Mouse (Mus musculus): ENCODE results near the gene Elk3.

Gene Elk3

GRCm38 (mm10) chr10:93331543-93331942 lies 20.6 kb upstream of the Elk3 start:
- no peak for DNase-seq (ENCODE audit: low read depth)

- DNase-seq (ENCODE audit: low read depth) = no peak
These were observed 17.4 kb upstream of the Elk3 start for GRCm38 (mm10) chr10:93328321-93328720.

GRCm38 (mm10) chr10:93327187-93327586 lies 16.3 kb upstream of the Elk3 start:
- DNase-seq (ENCODE audit: low read depth) = no peak

GRCm38 (mm10) chr10:93326741-93327100 lies 15.8 kb upstream of the Elk3 start:
- DNase-seq (ENCODE audit: low read depth) = peak; percentile 47

- no peak for DNase-seq (ENCODE audit: low read depth)
These were observed 15.1 kb upstream of the Elk3 start for GRCm38 (mm10) chr10:93325804-93326740.

- peak; percentile 44 for DNase-seq (ENCODE audit: low read depth)
These were observed 14.4 kb upstream of the Elk3 start for GRCm38 (mm10) chr10:93325369-93325768.

GRCm38 (mm10) chr10:93324438-93324837 lies 13.5 kb upstream of the Elk3 start:
- DNase-seq (ENCODE audit: low read depth) = no peak

- no peak for DNase-seq (ENCODE audit: low read depth)
These were observed 12.7 kb upstream of the Elk3 start for GRCm38 (mm10) chr10:93323659-93324058.

- DNase-seq (ENCODE audit: low read depth) = no peak
These were observed 10.8 kb upstream of the Elk3 start for GRCm38 (mm10) chr10:93321763-93322162.

GRCm38 (mm10) chr10:93320148-93320547 lies 9.2 kb upstream of the Elk3 start:
- no peak for DNase-seq (ENCODE audit: low read depth)

- DNase-seq (ENCODE audit: low read depth) = no peak
These were observed 8.7 kb upstream of the Elk3 start for GRCm38 (mm10) chr10:93319526-93320063.

- no peak for DNase-seq (ENCODE audit: low read depth)
These were observed 6.0 kb upstream of the Elk3 start for GRCm38 (mm10) chr10:93316909-93317308.

GRCm38 (mm10) chr10:93311576-93311975 lies 641 bp upstream of the Elk3 start:
- DNase-seq (ENCODE audit: low read depth) = no peak

GRCm38 (mm10) chr10:93309934-93310621 lies 857 bp downstream of the Elk3 start:
- DNase-seq (ENCODE audit: low read depth) = peak; percentile 63

GRCm38 (mm10) chr10:93309131-93309933 lies 1.6 kb downstream of the Elk3 start:
- DNase-seq (ENCODE audit: low read depth) = peak; percentile 77

- no peak for DNase-seq (ENCODE audit: low read depth)
These were observed 4.6 kb downstream of the Elk3 start for GRCm38 (mm10) chr10:93306367-93306766.

GRCm38 (mm10) chr10:93305946-93306345 lies 5.0 kb downstream of the Elk3 start:
- DNase-seq (ENCODE audit: low read depth) = no peak

GRCm38 (mm10) chr10:93303231-93303630 lies 7.7 kb downstream of the Elk3 start:
- DNase-seq (ENCODE audit: low read depth) = no peak

- DNase-seq (ENCODE audit: low read depth) = no peak
These were observed 9.1 kb downstream of the Elk3 start for GRCm38 (mm10) chr10:93301831-93302230.

- DNase-seq (ENCODE audit: low read depth) = no peak
These were observed 12.7 kb downstream of the Elk3 start for GRCm38 (mm10) chr10:93298208-93298607.

- peak; percentile 48 for DNase-seq (ENCODE audit: low read depth)
These were observed 13.2 kb downstream of the Elk3 start for GRCm38 (mm10) chr10:93297774-93298173.
